Mouse (Mus musculus) spleen, adult 2 months (tissue): ENCODE data around the gene Slc16a14.
"Not testable (repeated sequence)": the region's sequence is repeated elsewhere in the genome, so short reads cannot be mapped to it uniquely, and the experiment has no call there.

Source experiments
- CTCF ChIP-seq: fragments of 200-500 bp; IDR thresholded peaks from 2 replicates; pipeline ENCODE4 v1.5.1; 2011; ENCODE audit warnings: mild to moderate bottlenecking, inconsistent platforms; ENCODE audit not compliant: insufficient read depth, insufficient read length, insufficient replicate concordance; ENCODE audit errors: extremely low read depth
- POLR2A ChIP-seq: fragments of 200-500 bp; IDR thresholded peaks from 2 replicates; pipeline ENCODE4 v1.6.1; 2011; ENCODE audit warnings: low read depth, low read length, inconsistent platforms

GRCm38 (mm10) chr1:84961779-84962178 is 26.8 kb upstream of the Slc16a14 start:
- not testable (repeated sequence) for TF ChIP-seq CTCF, POLR2A
